Mouse (Mus musculus): ENCODE results near the gene Rnf8. TPM values are rescaled to one million over a fixed set of nuclear protein-coding genes. Genes with fewer than 3 reads are reported as not detected.

Gene Rnf8
- polyA plus RNA-seq, 1 experiment = 72.1 TPM

DNA sequence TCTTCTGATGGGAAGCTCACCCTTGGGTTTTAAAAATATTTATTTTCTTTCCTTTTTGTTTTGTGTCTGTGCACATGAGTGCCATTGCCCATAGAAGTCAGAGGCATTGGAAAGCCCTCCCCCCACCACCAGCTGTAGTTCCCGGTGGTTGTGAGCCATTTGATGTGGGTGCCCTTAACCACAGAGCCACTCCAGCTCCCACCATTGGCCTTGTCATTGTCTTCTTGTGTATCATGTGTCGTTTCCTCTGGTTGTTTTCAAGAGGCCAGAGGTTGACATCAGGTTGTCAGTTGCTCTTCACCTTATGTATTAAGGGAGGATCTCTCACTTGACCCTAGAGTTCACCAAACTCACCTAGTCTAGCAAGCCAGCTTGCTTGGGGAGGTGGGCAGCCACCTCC is 79.0 kb downstream of the Rnf8 start:
- 79% methylated on average over 2 of the region's 2 CpGs for WGBS
- Histone ChIP-seq H3K4me1 (ENCODE audit: control insufficient read depth, insufficient read depth, low read length) (peaks cover 8% of the 10 kb centered on the region), H3K4me3 (replicated peaks; ENCODE audit: insufficient read depth, low read depth, low read length) (no peak overlapping the region), H3K27me3 (ENCODE audit: control insufficient read depth, insufficient read depth, low read length) (no peaks in the 10 kb centered on the region), H3K27ac (ENCODE audit: insufficient read depth, low read length) (no peak overlapping the region)
- DNase-seq = no peak
- TF ChIP-seq POLR2A (IDR thresholded peaks at IDR 0.05; ENCODE audit: borderline replicate concordance, insufficient read depth, low read length) = no peak
- no peak for TF ChIP-seq CTCF (IDR thresholded peaks at IDR 0.05; ENCODE audit: borderline replicate concordance, insufficient read depth, low read depth, low read length)

GRCm38 (mm10) chr17:29694516-29694915 is 79.9 kb downstream of the Rnf8 start:
- 94% methylated on average over 4 of the region's 4 CpGs for WGBS
- Histone ChIP-seq H3K27me3 (ENCODE audit: control insufficient read depth, insufficient read depth, low read length) (no peaks in the 10 kb centered on the region), H3K4me1 (ENCODE audit: control insufficient read depth, insufficient read depth, low read length) (peaks cover 7% of the 10 kb centered on the region), H3K27ac (ENCODE audit: insufficient read depth, low read length) (no peak overlapping the region), H3K4me3 (replicated peaks; ENCODE audit: insufficient read depth, low read depth, low read length) (no peak overlapping the region)
- no peak for TF ChIP-seq POLR2A (IDR thresholded peaks at IDR 0.05; ENCODE audit: borderline replicate concordance, insufficient read depth, low read length)
- TF ChIP-seq CTCF (IDR thresholded peaks at IDR 0.05; ENCODE audit: borderline replicate concordance, insufficient read depth, low read depth, low read length) = no peak
- no peak for DNase-seq

Other genes starting within 250 kb of the Rnf8 start
- 10.5 and 10.9 TPM in 2 replicates for gene Pim1, start 124.0 kb upstream of the Rnf8 start, polyA plus RNA-seq (2012; rRNA removed)
- gene Gm17657, start 65.2 kb upstream of the Rnf8 start, polyA plus RNA-seq (2012; rRNA removed) = not detected in 2 replicates
- gene Tbc1d22b, start 65.0 kb upstream of the Rnf8 start, polyA plus RNA-seq (2012; rRNA removed) = 37.4 and 37.7 TPM in 2 replicates
- gene Tmem217, start 62.4 kb upstream of the Rnf8 start, polyA plus RNA-seq (2012; rRNA removed) = 0.76 and 1.2 TPM in 2 replicates
- gene Gm28043, start 86 bp downstream of the Rnf8 start, polyA plus RNA-seq (2012; rRNA removed) = 3.2 and 4.3 TPM in 2 replicates
- gene Cmtr1, start 45.8 kb downstream of the Rnf8 start, polyA plus RNA-seq (2012; rRNA removed) = 96.5 and 99.1 TPM in 2 replicates
- gene Ccdc167, start 102.3 kb downstream of the Rnf8 start, polyA plus RNA-seq (2012; rRNA removed) = 25.9 and 26.2 TPM in 2 replicates

All from cerebellum, adult 2 months (tissue).